Mouse (Mus musculus) yolk sac, embryonic 10.5 days (tissue): ENCODE measurements around the gene Pex11g.

Source experiments
- DNase-seq: peaks from one replicate; pipeline ENCODE4 v3.0.0-alpha.2; 2017; ENCODE audit warnings: low spot score

Gene Pex11g

DNA sequence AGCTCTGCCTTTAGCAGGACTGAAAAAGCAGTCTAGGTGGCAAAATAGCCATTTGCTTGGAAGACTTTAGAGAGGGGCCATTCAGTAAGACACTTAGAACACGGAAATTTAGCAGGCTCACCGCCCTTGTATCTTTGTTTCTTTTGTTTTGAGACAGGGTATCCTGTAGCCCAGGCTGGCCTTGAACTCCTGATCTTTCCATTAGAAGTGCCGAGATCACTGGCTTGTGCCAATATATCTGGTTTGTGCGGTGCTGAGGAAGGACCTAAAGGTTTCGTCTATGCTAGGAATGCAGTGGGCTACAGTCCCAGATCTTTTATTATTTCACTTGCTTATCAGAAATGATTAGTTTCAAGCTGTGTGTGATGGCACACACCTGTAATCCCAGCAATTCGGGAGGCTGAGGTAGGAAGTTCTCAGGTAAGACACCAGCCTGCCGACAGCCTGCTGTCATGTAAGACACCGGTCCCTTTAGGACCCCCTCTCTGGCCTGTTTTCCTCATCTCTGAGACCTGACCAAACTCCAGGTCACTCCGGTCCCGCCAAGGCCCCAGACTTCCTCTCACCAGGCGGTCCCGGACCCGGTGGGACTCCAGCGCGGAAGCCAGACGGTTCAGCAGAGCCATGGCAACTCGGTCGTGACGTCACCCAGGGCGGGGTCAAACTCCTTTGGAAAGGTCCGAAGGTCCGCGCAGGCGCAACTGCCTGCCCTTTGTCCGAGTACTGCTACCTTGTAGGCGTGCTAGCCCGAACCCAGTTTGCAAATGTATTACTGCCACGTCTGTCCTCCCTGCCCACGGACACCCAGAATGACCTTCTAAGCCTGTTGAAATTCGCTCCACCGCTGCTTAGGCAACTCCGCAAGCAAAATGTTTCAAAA, at the start of gene Pex11g:
TSS of gene Pex11g (minus strand) at position 675 of the 880 bp plus-strand sequence.
- peak; percentile 97 for DNase-seq

DNA sequence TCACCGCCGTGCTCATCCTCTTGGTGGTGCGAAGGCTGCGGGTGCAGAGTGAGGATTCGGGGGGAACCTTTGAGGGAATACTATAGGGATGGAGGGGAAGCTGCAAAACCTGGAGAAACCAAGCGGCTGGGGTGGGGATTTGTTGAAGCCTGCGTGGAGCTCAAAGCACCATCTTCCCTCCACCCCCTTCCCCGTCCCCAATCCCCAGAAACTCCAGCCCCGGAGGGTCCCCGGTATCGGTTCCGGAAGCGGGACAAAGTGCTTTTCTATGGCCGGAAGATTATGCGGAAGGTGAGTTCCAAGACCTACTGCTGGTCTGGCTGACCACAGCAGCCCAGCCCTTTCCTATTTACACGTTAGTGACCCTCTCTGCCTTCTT, 49.6 kb upstream of the Pex11g start:
- peak; percentile 32 for DNase-seq

DNA sequence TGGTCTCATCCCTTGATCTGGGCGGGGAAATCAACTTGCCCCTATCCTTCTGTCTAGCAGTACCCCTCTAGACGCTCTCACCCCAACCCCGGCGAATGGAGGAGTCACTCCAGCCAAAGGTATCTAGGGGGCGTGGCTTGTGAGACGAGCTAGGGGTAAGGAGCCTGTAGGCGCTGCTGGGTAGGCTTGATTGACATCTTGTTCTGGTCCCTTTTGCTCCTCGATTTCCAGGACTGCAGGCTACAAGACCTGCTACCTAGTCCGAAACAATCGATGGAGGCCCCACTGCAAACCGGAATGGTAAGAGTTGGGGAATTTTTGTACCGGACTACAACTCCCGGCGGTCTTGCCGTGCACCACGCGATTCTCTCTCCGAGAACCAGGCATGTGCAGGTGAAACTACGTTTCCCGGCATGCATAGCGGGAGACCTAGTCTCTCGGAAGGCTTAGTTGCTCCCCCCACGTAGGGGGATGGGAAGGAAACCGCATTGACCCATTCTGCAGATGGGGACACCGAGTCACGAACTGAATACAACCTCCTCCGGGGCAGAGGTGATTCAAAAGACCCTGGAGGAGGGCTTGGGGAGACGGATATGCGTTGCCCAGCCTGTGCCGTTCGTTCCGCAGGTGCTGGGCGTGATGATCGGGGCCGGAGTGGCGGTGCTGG, 49.1 kb upstream of the Pex11g start:
- peak; percentile 92 for DNase-seq

DNA sequence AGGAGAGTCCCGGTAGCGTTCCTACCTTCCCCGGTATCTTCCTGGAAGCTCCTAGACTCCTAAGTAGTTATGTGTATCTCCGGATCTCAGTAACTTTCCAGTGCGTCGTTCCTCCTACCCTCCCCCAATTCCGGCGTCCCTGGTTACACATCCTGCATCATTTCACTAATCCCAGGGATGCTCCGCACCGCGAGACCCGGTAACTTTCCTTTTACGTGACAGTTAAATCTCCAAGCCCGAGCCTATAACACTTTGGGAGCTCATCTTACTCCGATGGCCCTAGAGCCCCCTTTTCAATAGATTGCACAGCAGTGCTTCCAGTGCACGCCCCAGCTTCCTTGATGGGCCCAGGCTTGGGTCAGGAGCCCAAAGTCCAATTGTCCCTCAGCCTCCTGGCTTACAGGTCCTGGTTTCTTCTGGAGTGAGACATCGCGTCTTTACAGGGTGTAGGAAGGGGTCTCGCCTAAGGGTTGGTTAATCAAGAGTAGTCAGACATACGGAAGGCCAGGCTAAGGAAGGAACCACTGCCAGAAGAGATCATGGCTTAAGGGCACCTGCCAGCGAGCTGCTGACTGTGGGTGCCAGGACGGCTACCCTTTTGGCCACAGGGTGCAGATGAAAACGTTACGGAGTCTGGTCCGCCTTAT, 48.4 kb upstream of the Pex11g start:
- peak; percentile 75 for DNase-seq

GRCm38 (mm10) chr8:3515260-3515671, 47.8 kb upstream of the Pex11g start, which contains the start of gene Pnpla6:
Pnpla6 (plus strand) TSS chr8:3515384.
- DNase-seq: peak; percentile 91

DNA sequence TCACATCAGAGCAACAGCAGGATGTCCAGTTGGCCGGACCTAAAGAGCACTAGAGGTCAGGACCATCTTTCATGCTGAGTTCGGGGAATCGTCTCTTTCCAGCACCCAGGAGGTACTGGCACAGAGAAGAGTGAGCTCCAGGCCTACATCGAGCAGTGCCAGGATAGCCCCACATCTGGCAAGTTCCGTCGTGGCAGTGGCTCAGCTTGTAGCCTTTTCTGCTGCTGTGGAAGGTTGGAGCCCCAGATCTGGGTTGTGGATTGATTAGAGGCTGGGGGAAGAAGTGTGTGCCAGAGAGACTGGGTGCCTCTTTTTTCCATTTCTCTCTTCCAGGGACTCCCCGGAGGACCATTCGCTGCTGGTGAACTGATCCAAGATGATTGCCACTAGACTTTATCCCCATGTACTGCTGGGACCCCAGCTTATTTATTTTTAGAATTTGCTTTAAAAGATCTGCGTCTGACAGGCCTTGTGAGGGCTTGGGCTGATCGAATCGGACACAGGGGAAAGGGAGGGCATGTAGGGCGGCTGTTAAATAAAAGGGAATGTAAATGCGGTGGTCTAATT, 47.3 kb upstream of the Pex11g start:
- no peak for DNase-seq

DNA sequence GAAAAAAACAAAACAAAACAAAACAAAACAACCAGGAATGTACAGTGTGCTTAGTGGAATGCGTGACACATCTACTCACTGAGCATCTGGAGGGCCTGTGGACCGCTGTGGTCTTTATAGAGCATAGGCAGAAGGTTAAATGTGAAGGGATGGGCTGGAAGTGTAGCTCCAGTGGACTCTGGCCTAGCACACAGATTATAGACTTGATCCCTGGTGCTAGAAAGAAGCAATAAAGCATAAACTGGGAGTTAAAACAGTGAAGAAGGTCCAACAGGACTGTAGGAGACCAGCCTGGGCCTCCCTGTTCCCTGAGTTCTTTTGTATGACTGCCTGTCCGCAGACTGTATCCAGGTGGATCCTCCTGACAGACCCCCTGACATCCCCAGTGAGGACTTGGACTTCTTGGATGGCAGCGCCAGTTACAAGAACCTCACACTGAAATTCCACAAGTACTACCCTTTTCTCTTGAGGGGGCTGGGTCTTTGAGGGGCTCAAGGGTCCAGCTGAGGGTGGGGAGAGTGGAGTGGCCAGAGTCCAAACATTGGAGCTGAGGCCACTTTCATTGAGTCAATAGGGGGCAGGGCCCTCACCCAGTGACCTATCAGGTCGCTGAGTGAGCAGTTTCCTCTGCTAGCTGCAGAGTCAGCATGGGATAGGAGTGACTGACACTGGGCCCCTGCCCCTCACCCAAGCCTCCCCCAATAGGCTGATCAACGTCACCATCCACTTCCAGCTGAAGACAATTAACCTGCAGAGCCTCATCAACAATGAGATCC, 40.7 kb upstream of the Pex11g start:
- DNase-seq: peak; percentile 82

DNA sequence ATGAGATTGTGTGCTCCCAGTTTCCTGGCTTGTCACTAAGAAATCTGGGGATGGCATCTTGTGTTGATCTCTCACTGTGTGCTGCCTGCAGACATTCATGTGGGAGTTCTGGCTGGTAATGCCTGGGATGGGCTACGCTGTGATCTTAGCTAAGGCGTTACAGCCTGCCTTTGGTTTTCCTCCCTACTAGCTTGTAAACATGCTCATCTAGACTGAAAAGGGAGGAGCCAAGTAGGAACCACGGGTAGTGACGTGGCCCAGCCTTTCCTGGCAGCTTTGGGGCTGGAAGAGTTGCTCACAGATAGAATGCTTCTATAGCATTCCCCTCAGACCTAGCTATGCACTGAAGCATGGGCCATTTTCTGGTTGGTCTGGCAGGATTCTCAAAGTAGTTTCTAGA, 34.7 kb upstream of the Pex11g start:
- no peak for DNase-seq

- peak; percentile 97 for DNase-seq
Measured at GRCm38 (mm10) chr8:3500235-3501090, 33.0 kb upstream of the Pex11g start, which contains the start of gene Mcoln1. Mcoln1 (plus strand) TSS chr8:3500457.

DNA sequence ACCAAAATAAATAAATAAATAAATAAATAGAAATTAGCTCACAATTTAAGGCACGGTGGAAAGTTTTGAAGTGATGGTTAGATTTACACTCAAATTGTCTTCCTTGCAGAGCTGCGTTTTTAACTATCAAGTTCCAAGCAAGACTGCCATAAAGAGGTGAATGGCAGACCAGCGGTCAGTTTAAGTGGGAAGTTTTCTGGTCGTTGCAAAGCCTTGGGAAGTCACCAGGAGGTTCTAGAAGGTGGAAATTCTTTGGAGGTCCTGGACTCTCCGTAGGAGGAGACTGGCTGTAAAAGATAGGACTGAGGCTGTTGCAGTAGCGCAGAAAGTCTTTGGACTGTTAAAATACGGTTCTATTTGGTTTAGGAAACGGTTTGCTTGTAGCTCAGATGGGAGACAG, 32.3 kb upstream of the Pex11g start:
- DNase-seq: no peak

DNA sequence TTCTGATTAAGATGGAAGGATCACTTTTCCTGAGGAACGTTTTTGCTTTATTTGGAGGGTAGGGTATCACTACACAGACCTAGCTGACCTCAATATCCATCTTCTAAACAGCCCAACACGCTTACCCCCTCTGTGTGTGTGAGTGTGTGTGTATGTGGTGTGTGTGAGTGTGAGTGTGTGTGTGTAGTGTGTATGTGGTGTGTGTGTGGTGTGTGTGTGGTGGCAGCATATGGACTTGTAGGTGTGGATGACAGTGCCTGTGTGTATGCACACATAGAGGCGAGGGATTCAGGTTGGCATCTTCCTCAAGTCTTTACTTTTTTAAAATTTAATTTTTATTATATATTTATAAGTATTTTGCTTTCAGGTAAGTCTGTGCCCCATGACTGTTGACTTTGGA, 31.1 kb upstream of the Pex11g start:
- DNase-seq: no peak

DNA sequence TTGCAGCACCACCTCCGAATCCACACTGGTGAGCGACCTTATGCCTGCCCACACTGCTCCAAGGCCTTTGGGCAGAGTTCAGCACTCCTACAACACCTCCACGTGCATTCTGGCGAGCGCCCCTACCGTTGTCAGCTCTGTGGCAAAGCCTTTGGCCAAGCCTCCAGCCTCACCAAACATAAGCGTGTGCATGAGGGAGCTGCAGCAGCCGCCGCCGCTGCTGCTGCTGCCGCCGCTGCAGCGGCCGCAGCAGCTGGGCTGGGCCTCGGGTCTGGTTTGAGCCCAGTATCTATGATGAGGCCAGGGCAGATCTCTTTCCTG, 28.9 kb upstream of the Pex11g start:
- DNase-seq: no peak

DNA sequence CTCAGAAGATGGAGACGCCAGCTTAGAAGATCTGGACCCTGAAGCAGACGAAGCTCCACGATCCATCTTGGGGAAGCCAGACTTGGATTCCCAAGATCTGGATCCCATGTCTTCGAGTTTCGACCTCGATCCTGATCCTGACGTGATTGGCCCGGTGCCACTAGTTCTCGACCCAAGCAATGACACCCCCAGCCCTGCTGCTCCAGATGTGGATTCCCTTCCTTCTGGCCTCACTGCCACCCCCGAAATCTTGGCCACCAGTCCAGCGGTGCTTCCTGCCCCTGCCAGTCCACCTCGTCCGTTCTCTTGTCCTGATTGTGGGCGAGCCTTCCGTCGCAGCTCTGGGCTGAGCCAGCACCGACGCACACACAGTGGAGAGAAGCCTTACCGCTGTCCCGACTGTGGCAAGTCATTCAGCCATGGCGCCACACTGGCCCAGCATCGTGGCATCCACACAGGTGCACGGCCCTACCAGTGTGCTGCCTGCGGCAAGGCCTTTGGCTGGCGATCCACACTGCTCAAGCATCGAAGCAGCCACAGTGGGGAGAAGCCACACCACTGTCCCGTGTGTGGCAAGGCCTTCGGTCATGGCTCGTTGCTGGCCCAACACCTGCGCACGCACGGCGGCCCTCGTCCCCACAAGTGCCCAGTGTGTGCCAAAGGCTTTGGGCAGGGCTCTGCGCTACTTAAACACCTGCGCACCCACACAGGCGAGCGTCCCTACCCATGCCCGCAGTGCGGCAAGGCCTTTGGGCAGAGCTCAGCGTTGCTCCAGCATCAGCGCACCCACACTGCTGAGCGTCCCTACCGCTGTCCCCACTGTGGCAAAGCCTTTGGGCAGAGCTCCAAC, 28.3 kb upstream of the Pex11g start:
- DNase-seq: no peak

DNA sequence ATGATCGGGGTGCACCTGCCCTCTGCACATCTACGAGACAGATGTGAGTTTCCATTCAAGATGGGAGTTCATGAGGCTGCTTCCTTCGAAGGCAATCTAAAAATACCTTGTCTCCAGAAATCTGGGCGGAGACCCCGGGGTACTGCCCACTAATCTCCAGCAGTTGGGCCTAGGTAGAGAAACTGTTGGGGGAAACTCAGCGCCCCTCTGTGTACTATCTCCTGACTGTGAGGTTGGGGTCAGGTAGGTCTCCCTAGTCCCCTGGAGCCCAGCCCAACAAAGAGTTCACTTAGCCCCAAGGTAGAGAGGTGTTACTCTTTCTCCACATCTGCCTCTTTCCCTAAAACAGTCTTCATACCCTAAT, 26.3 kb upstream of the Pex11g start:
- no peak for DNase-seq

DNA sequence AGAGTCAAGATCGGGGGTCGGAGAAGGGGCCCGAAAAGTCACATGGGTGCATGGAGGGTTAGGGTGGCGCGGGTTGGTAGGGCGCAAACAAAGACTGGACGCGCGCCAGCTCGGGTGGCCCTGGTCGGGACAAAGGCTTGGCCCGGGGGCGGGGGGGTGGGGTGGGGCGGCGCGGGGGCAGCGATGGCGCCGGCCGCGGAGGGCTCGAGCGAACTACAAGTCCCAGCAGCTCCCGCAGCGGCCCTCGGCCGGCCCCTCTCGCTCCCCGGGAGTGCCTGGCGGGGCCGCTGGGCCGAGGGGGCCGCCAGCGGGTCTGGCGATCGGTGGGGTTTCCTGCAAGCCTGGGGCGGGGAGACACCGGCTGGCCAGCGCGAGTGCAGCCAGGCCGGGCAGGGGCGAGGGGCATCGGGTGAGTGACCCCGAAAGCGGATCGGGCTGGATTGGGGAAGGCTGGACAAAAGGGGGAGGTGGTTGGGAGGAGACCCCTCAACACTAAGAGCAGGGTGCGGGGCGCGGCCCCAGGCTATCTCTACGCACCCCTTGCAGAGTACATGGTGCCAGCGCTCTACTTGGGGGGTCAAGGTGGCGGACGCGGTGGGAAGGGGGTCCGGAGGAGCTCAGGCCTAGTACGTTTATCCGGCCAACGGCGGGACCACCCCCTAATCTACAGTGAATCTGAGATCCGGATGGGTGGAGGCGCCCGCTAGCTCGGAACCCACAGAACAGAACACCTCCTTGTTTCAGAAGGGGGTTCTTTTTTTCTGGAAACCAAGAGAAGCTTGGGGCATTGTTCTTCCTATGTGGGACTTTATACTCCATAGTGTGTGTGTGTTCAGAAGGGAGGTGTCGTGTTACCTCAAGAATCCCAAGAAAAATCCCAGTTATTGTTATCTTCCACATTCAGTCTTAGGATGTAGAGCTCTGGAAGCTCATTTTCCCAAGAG, 25.7 kb upstream of the Pex11g start, which contains the start of gene Zfp358:
TSS of gene Zfp358 (plus strand) at position 238 of the 944 bp plus-strand sequence.
- DNase-seq: peak; percentile 82

DNA sequence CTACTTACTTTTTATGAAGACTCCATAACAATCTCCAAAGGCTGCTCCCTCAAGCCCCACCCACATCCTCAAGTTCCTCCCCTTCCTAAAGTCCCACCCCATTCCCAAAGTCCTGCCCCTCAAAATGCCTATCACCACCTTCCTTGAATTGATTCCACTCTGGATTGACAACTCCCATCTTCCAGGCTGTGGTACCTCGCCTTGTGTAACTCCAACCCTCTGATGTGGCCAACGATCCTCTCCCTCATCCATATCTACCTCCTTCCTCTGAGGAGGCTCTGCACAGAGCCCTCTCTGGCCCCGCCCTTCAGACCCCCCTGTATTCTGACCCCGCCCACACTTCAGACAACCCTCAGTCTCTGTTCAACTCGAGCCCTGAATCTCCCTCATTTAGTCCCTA, 17.7 kb upstream of the Pex11g start:
- DNase-seq: no peak

GRCm38 (mm10) chr8:3483546-3483945, 16.1 kb upstream of the Pex11g start:
- DNase-seq: no peak

- DNase-seq: no peak
Measured at GRCm38 (mm10) chr8:3482240-3482740, 14.8 kb upstream of the Pex11g start.

DNA sequence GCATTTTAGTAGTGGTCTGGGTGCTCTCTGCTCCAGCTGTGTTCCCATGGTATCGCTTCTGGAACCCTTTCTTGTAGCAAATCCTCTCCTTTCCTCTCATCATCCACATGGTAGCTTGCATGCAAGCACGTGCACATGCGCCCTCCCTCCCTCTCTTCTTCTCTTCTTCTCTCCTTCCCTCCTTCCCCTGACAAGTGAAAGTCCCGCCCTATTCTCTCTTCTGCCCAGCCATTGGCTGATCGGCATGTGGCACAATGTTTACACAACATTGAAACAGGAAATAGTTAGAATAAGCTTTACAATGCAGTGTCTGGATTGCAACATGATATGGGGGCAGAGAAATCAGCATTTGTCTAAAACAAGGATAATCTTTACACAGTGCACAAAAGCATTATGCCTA, 14.1 kb upstream of the Pex11g start:
- DNase-seq: no peak
